Mouse (Mus musculus): ENCODE measurements around the gene Wdr6. TPM values are rescaled to one million over a fixed set of nuclear protein-coding genes. Genes with fewer than 3 reads are reported as not detected.

The Wdr6 gene
- total RNA-seq (2023): 26.5 TPM

GRCm38 (mm10) chr9:108578545-108579343 is at the start of gene Wdr6:
Gene Wdr6, minus strand, starts transcription at chr9:108578739.

GRCm38 (mm10) chr9:108596998-108597764 is 18.6 kb upstream of the Wdr6 start, which contains the start of gene P4htm:
Gene P4htm, minus strand, starts transcription at chr9:108597667.

GRCm38 (mm10) chr9:108569381-108570206 is 8.9 kb downstream of the Wdr6 start, which contains the start of gene Dalrd3:
Gene Dalrd3, plus strand, starts transcription at chr9:108569886.

GRCm38 (mm10) chr9:108566815-108567776 is 11.4 kb downstream of the Wdr6 start, which contains the start of gene Ndufaf3:
Gene Ndufaf3, minus strand, starts transcription at chr9:108567434.

GRCm38 (mm10) chr9:108560227-108560841 is 18.2 kb downstream of the Wdr6 start, which contains the start of gene Impdh2:
Gene Impdh2, plus strand, starts transcription at chr9:108560286.

Other genes starting within 250 kb of the Wdr6 start
- gene Gpx1, start 239.8 kb downstream of the Wdr6 start, total RNA-seq (2023): 164 TPM
- 142 TPM for gene Usp4, start 230.9 kb downstream of the Wdr6 start, total RNA-seq (2023)
- gene 1700102P08Rik, start 185.9 kb downstream of the Wdr6 start, total RNA-seq (2023): 4.2 TPM
- not detected for gene Ccdc36, start 150.3 kb downstream of the Wdr6 start, total RNA-seq (2023)
- not detected for gene BC048562, start 142.3 kb downstream of the Wdr6 start, total RNA-seq (2023)
- 24.7 TPM for gene Ccdc71, start 118.2 kb downstream of the Wdr6 start, total RNA-seq (2023)
- gene Klhdc8b, start 117.2 kb downstream of the Wdr6 start, total RNA-seq (2023): 5.7 TPM
- gene Lamb2, start 99.0 kb downstream of the Wdr6 start, total RNA-seq (2023): 0.59 TPM
- 325 TPM for gene Usp19, start 88.1 kb downstream of the Wdr6 start, total RNA-seq (2023)
- gene Qars, start 71.0 kb downstream of the Wdr6 start, total RNA-seq (2023): 200 TPM
- gene Qrich1, start 61.9 kb downstream of the Wdr6 start, total RNA-seq (2023): 248 TPM
- gene Impdh2, start 18.5 kb downstream of the Wdr6 start, total RNA-seq (2023): 155 TPM
- 24.1 TPM for gene Ndufaf3, start 11.3 kb downstream of the Wdr6 start, total RNA-seq (2023)
- 51.5 TPM for gene Dalrd3, start 8.9 kb downstream of the Wdr6 start, total RNA-seq (2023)
- gene P4htm, start 18.9 kb upstream of the Wdr6 start, total RNA-seq (2023): 11.1 TPM
- 191 TPM for gene Arih2, start 70.6 kb upstream of the Wdr6 start, total RNA-seq (2023)
- gene Slc25a20, start 83.3 kb upstream of the Wdr6 start, total RNA-seq (2023): 19.5 TPM
- gene Prkar2a, start 110.6 kb upstream of the Wdr6 start, total RNA-seq (2023): 9.5 TPM
- 82.4 TPM for gene Ip6k2, start 205.1 kb upstream of the Wdr6 start, total RNA-seq (2023)
- gene Nckipsd, start 229.6 kb upstream of the Wdr6 start, total RNA-seq (2023): 14.3 TPM
- gene Celsr3, start 247.6 kb upstream of the Wdr6 start, total RNA-seq (2023): 0.26 TPM